Mouse (Mus musculus) mouse embryonic stem cell (cell line): ENCODE measurements around the gene Smim15.

Experiments used
- in situ Hi-C, 2 experiments: fragments of 300-500 bp; cut with MboI; formaldehyde crosslinking; loops; 1 replicate in 1 of 2; 3 replicates in 1 of 2; pipeline ENCODE4 v1.14.3; 2019 to 2020; ENCODE audit warnings: low sequenced_read_pairs in 2 of 2, low pct_unique_long_range_greater_than_20kb in 1 of 2, mixed read lengths in 1 of 2; ENCODE audit not compliant: unreplicated experiment in 1 of 2

Gene Smim15

GRCm38 (mm10) chr13:108044222-108044941 lies at the start of gene Smim15:
Gene Smim15 (plus strand): TSS chr13:108044446.
- in situ Hi-C loops: no loop called here

- in situ Hi-C loops: no loop called here
These were observed 49.0 kb upstream of the Smim15 start for GRCm38 (mm10) chr13:107995211-107995610.

GRCm38 (mm10) chr13:107996301-107996700 lies 47.9 kb upstream of the Smim15 start:
- in situ Hi-C loops: no loop called here

- in situ Hi-C loops: no loop called here
These were observed 36.4 kb upstream of the Smim15 start for GRCm38 (mm10) chr13:108007861-108008260.

- in situ Hi-C loops: no loop called here
These were observed 31.1 kb upstream of the Smim15 start for GRCm38 (mm10) chr13:108013110-108013509.

GRCm38 (mm10) chr13:108013839-108014238 lies 30.4 kb upstream of the Smim15 start:
- in situ Hi-C loops: no loop called here

GRCm38 (mm10) chr13:108015166-108015565 lies 29.1 kb upstream of the Smim15 start:
- in situ Hi-C loops: no loop called here

GRCm38 (mm10) chr13:108017349-108017748 lies 26.9 kb upstream of the Smim15 start:
- in situ Hi-C loops: no loop called here

GRCm38 (mm10) chr13:108025802-108026201 lies 18.4 kb upstream of the Smim15 start:
- in situ Hi-C loops: no loop called here

- in situ Hi-C loops: no loop called here
These were observed 11.5 kb upstream of the Smim15 start for GRCm38 (mm10) chr13:108032789-108033188.

GRCm38 (mm10) chr13:108039375-108039774 lies 4.9 kb upstream of the Smim15 start:
- in situ Hi-C loops: no loop called here

- in situ Hi-C loops: no loop called here
These were observed 4.3 kb upstream of the Smim15 start for GRCm38 (mm10) chr13:108039902-108040301.

GRCm38 (mm10) chr13:108040451-108040850 lies 3.8 kb upstream of the Smim15 start:
- in situ Hi-C loops: no loop called here

GRCm38 (mm10) chr13:108041358-108041757 lies 2.9 kb upstream of the Smim15 start:
- in situ Hi-C loops: no loop called here

- in situ Hi-C loops: no loop called here
These were observed 620 bp upstream of the Smim15 start for GRCm38 (mm10) chr13:108043431-108044221.

GRCm38 (mm10) chr13:108045646-108046045 lies 1.4 kb downstream of the Smim15 start:
- in situ Hi-C loops: no loop called here

GRCm38 (mm10) chr13:108046071-108046470 lies 1.8 kb downstream of the Smim15 start:
- in situ Hi-C loops: no loop called here

GRCm38 (mm10) chr13:108046891-108047290 lies 2.6 kb downstream of the Smim15 start:
- in situ Hi-C loops: no loop called here

GRCm38 (mm10) chr13:108047364-108047763 lies 3.1 kb downstream of the Smim15 start:
- in situ Hi-C loops: no loop called here

GRCm38 (mm10) chr13:108056896-108057295 lies 12.7 kb downstream of the Smim15 start:
- in situ Hi-C loops: no loop called here
